Mouse (Mus musculus) ovary, postnatal 10 days (tissue): ENCODE results near the gene Nckap5l.
A peak's percentile ranks its signal among the peaks of the same experiment; 100 is the strongest.

Experiments used
- DNase-seq: peaks from one replicate; pipeline ENCODE4 v3.0.0; 2022; ENCODE audit warnings: low spot score

The Nckap5l gene

GRCm38 (mm10) chr15:99457606-99458401, at the start of gene Nckap5l:
TSS of gene Nckap5l (minus strand) at chr15:99457748.
- peak; percentile 83 for DNase-seq

DNA sequence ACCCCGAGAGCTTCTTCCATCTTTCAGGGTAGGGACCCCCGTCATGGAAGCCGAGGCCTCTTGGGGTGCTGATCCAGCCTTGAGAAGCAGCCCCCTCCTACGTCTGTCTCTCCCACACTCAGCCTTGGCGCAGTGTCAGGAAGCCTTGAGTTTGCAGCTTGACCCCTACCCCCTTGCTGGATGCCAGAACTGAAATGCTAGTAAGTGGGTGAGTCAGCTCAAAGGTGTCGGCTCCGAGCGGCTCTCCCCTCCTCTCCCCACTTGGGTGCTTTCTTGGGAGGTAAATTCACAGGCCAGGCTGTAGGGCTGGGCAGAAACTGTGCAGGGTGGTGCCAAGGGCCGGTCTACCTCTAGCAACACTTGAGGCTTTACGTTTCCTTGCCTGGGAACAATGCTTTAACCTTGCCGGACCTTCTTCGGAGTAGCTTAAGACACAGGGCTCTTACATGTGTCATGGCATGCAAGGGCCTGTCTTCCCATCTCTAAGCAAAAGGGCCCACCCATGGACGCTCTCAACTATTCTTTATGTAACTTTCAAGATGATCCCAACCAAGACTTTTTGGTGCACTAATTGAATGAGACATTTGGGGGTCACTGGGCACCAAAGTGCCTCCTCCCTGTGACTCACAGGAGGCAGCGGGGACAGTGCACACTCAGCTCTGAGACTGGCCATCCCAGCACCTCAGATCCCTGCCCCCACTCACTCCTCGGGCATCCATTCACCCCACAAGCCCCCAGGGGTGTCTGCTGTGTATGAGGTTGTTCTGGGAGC, 48.0 kb upstream of the Nckap5l start:
- DNase-seq, result no peak

GRCm38 (mm10) chr15:99503256-99503655, 45.7 kb upstream of the Nckap5l start:
- no peak for DNase-seq

- no peak for DNase-seq
These were observed 44.8 kb upstream of the Nckap5l start for GRCm38 (mm10) chr15:99502311-99502831.

DNA sequence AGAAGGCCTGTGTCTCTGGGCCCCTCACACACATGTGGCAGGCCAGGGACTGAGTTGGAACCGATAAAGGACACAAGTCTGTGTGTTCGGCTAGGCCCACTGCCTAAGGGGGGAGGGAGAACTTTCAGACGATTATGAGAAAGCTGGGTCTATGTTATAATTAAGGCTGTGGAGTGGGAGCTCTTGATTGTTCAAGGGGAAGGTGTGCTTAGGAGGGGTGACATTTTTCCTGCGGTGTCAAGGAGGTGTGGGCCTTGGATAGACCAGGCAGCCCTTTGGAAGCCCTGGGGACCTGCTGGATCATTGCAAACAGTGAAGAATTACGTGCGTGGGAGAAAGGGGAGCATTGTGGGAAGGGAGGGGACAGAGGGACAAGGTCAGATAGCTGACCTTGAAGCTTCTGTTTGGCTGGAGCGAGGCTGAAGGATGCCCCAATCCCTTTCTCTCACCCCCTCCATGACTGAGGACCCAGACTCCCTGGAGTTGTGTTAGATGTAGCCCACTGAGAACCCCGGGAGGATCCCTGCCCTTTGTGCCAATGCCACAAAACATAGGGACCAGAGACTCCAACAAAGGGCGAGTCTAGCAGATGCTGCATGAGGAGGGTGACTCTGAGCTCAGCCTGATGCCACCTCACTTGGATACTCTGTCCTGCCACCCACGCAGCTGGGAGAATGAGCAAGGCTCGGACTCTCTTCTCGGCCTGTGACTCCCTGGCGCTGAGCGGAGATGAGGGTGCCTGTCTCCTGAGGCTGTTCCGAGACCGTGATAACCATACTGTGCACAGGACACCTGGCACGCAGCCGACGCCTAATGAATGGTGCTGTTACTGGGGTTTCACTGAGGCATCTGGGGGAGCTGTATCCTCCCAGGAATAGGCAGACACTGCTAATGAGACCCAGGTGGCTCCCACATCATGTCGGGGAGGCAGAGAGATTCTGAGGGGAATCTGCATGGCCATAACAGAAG, 44.0 kb upstream of the Nckap5l start:
- no peak for DNase-seq

DNA sequence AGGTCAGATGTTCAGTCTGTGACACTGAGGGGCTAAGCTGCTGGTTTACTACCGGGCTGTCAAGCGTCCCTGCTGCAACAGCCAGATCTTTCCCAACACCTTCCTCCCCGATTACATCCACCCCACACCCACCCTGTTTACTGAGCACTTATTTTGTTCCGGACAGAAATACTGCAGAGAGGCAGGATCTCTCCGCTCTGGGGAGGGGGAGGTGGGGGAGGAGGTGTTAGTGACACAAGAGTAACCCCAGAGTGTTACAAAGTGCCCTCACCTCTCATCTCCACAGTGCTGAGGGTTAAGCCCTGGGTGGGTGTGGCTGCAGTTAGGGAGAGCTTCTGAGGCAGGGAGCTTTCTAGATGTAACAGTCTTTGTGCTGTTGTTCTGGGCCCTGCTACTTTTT, 42.8 kb upstream of the Nckap5l start:
- no peak for DNase-seq

- no peak for DNase-seq
These were observed 42.2 kb upstream of the Nckap5l start for GRCm38 (mm10) chr15:99499726-99500125.

- no peak for DNase-seq
These were observed 41.2 kb upstream of the Nckap5l start for GRCm38 (mm10) chr15:99498781-99499180.

- no peak for DNase-seq
These were observed 40.8 kb upstream of the Nckap5l start for GRCm38 (mm10) chr15:99498356-99498755.

- no peak for DNase-seq
These were observed 40.1 kb upstream of the Nckap5l start for GRCm38 (mm10) chr15:99497527-99498242.

DNA sequence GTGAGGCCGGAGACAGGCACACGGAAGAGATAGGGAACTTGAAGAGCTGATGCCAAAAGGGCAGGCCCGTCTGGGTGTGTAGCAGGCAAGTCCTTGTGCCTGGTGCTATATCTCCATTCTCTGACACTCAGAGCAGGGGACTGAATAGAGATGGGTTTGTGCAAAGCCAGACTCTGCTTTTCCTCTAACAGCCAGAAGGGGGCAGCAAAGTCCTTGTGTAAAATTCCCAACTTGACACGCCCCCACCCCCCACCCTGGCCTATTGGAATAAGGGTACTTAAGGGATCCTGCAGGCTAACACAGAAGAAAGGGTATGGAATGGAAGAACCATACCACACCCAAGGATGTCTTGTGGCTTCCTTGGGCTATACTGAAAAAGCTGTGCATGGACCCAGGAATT, 39.5 kb upstream of the Nckap5l start:
- no peak for DNase-seq

- DNase-seq, result no peak
These were observed 27.2 kb upstream of the Nckap5l start for GRCm38 (mm10) chr15:99484745-99485144.

DNA sequence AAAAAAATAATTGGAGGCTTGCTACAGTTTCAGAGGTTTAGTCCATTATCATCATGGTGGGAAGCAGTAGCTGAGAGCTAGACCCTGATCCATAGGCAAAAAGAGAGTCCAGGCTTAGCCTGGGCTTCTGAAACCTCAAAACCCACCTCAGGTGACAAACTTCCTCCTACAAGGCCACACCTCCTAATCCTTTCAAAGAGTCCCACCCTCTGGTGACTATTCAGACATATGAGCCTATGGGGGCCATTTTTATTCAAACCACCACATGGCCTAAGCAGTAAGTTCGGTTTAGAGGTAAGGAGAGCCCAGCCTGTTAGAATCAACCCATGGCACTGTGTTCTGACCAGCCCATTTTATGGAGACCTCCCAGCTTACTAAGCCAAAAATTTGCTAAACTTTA, 18.3 kb upstream of the Nckap5l start:
- no peak for DNase-seq

DNA sequence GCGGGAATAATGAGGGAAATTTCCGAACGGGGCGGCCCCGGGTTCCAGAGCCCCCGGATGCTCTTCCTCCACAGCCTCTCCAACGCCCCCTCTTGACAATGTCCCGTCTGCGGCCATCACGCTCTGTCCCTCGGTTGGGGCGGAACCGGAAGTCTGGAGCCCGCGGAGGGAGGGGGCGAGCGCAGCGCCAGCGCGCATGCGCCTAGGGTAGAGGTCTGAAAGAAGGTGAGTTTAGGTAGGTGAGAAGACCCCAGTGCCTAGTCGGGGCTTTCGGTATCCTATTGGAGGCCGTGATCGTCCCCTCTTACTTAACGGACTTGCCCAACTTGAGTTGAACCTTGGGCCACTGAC, 17.0 kb upstream of the Nckap5l start, which contains the start of gene Bcdin3d:
TSS of gene Bcdin3d (minus strand) at position 155 of the 351 bp plus-strand sequence.
- peak; percentile 70 for DNase-seq

- peak; percentile 48 for DNase-seq
These were observed 16.4 kb upstream of the Nckap5l start for GRCm38 (mm10) chr15:99473801-99474575.

DNA sequence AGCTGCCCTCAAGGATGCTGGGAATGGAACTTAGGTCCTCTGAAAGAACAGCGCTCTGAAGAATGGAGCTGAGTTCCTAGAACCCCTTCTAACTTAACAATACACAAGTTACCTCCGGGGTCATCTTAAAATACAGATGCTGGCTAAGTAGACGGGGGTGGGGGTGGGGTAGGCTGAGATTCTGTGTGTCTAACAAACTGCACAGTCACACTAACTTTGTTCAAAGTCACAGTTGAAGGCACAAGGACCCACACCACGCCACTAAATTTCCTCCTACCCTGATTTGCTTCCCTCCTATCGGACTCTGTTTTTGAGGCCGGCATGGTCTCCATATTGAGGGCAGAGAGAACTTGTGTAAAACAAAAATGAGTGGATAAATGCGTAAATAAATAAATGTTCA, 15.4 kb upstream of the Nckap5l start:
- DNase-seq, result no peak

- DNase-seq, result no peak
These were observed 14.1 kb upstream of the Nckap5l start for GRCm38 (mm10) chr15:99471677-99472063.

DNA sequence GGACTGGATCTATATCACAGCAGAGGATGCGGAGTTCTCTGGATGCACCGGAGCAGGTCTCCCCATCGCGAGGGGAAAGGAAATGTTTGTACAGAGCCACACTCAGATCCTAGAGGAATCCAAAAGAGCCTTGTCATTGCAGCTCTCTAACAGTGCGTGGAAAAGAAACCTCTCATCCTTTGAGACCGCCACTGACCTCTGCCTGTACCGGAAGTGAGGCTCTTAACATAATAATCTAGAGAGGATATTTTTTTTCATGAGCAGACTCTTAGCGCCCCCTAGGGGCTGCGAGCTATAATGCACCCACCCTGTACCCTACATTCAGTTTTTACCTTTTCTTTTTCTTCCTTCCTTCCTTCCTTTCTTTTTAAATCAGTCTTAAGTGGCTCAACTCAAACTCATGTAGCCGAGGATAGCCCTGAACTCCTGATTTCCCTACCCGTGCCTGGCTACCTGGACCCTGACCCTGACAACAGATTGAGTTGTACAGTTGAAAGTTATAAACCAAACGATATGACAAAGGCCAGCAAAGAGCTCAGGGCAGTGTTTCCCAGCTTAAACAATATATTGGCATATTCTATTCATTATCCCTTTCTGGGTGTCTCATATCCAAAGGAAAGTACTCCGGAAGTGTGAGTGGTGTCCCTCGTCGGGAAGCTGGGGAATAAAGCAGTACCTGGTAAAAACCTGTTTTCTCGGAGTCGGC, 13.6 kb upstream of the Nckap5l start:
- DNase-seq, result peak; percentile 16

DNA sequence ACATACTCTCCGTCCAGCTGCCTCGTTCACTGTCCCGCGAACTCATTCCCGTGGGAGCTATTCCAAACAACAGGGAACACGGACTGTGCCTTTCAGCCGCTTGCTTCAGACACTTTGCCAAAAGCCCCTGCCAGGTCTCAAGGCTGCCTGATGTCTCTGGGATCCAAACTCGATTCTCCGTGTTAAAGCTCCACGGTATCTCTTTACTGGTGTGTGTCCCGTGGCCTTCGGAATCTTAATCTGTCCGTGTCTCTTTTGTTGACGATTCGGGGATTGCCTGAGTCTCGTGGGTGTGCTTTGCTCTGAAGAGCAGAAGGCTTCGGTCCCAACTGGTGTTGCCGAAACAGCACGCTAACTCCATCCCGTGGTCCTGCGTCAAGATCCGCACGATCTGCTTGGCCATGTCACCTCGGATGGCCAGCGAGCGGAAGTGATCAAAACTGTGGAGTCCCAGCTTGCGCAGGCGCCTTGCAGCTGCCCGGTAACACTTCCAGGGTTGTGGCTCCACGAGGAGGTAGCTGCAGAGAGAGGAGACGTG, 12.7 kb upstream of the Nckap5l start:
- DNase-seq, result no peak

- DNase-seq, result no peak
These were observed 12.2 kb upstream of the Nckap5l start for GRCm38 (mm10) chr15:99469736-99470135.
